Mouse (Mus musculus) natural killer cell, adult 2 months (primary cell): ENCODE data around the gene Foxp1.

Experiments used
- DNase-seq, 2 experiments: peaks; one replicate each; pipeline ENCODE4 v3.0.0; 2022; ENCODE audit warnings: low spot score in 2 of 2

The Foxp1 gene

GRCm38 (mm10) chr6:99096105-99096775, 426.3 kb downstream of the Foxp1 start:
- DNase-seq, result peak; percentile 80 to 81

- peak; percentile 72 for DNase-seq
These were observed 427.1 kb downstream of the Foxp1 start for GRCm38 (mm10) chr6:99095185-99096104.

DNA sequence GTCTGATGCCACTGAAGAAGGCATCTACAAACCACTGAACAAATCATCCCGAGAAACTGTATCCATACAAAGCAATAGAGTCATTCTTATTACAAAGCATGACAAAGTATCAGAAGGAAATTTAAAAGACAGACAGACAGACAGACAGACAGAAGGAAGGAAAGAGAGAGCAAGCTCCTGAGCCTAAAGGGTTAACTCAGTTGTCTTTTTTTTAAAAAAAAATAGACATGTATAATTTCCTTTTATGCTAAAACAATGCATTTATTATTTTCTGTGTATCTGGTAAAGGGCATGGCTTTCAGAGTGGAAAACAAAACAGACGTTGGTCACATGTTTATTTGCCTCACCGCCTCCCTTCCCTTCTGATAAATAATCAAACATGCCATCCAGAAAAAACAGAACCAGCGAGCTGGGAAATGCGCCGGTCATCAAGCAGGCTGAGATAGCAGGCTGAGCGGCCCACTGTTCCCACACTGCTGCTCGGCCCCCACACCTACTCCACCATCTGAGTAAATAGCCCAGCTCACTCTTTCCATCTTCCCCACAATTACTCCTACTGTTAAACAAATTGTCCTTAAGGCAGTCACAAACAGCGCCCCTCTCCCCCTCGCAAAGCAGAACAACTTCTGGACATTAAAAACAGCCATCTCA, 428.1 kb downstream of the Foxp1 start:
- peak; percentile 7 to 26 for DNase-seq

GRCm38 (mm10) chr6:99093856-99094255, 428.7 kb downstream of the Foxp1 start:
- no peak for DNase-seq

- DNase-seq, result no peak
These were observed 429.3 kb downstream of the Foxp1 start for GRCm38 (mm10) chr6:99093208-99093607.

- DNase-seq, result no peak
These were observed 430.7 kb downstream of the Foxp1 start for GRCm38 (mm10) chr6:99091799-99092198.

GRCm38 (mm10) chr6:99087598-99087997, 434.9 kb downstream of the Foxp1 start:
- DNase-seq, result no peak

DNA sequence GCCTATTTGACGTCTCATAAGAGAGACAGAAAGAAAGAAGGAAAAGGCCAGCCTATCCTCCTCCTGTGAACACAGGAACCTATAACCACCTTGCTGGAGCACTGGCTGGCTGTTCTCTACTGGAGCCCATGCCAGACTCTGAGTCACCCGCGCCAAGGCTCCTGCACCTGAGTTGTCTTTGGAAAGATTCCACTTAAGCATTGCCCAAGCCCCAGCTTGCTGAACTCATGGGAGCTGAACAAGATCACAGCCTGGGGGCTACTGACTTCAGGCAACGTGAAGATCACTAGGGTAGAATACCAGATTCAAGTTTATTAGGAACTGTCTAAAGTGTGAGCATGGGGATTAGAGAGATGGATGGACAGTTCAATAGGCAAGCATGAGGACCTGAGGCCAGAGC, 437.6 kb downstream of the Foxp1 start:
- no peak for DNase-seq

DNA sequence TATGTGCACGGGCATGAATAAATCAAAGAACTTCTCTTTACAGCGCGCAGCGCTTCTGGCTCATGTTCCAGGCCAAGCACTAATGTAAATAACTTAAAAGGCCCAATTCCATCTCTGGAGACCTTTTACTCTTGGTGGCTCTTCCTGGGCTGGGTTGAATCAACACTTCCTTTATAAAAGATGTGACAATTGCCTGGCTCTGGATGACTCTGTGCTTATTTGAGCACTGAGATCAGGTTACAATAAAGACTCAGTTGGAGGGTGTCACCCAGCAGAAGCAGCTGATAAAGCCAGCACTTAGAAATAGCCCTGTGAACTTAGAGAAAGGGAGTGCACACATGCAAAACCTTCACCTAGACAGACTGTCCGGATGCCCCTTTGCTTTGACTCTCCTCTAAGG, 441.3 kb downstream of the Foxp1 start:
- no peak for DNase-seq

DNA sequence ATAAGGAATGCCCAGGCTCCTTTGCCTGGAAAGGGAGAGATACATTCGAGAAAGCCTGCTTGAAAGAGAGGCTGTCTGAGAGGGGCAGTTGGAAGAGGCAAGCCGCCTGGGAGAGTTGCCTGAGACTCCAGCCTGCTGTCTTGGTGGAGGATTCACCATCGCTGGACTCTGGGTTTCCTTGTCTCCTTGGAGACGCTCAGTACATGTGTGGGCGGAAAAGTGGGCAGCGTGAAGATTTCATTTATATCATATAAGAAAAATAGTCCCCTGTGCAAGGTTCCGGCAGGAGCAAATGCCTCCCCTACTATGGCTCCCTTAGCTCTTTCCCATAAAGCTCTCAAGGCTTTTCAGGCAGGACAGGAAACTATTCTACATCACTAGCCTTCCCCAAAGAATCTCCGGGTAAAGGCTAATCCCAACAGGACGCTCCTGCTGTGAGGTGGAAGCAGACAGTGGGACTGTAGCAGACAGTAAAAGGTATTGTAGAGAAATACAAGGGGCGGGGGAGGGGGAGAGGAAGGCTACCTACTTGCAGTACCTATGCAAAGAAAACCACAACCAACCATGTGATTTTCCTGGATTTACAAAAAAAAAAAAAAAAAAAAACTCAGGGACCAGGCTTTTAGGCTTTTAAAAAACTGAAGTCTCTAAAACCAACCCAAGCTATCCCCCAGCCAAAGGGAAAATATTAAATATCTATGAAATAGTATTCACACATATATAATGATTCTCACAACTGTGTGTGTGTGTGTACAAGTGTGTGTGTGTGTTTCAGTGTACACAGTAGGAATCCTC, 443.3 kb downstream of the Foxp1 start:
- DNase-seq, result no peak

GRCm38 (mm10) chr6:99078089-99078488, 444.4 kb downstream of the Foxp1 start:
- peak in 1 of 2 experiments; percentile 8 for DNase-seq

DNA sequence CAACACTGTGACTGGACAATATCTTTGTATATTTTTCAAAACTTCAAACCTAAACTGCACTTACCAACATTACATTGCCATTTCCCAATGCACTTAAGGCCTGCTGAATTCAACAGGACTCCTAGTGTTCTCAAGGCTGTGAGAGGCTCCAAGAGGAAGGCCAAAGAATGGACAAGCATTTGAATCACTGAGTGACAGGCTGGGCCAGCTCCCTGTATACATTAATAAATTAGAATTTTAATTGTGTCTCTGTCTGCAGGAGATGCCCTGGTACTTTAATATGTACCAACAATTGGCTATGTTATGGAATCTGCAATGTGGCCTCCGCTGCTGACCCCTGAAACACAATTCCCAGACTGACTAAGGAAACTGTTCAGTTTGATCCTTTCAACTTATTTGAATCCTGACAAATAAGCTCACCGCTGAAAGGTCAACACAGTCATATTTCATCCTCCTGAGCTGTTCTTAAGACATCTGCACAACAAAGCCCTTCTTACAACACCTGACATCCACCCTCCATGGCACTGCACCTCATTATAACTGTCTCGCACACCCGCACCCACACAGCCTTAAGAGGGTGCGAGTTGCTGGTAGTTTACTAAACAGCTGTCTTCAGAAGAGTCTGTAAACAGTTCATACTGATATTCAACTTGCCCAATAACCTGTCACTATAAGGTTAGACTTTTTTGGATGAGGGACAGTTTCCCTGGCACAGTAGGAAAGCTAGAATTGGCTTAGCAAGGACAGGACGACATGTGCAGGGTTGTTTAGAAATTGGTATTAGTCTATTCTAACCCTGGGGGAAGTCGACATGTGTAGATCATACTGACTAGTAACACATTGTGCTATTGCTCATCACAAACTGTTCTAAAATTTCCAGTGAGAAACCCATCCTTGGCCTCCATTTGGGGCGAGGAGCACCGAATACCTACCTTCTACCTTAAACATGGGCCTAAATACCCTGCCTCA, 448.9 kb downstream of the Foxp1 start:
- DNase-seq, result no peak

DNA sequence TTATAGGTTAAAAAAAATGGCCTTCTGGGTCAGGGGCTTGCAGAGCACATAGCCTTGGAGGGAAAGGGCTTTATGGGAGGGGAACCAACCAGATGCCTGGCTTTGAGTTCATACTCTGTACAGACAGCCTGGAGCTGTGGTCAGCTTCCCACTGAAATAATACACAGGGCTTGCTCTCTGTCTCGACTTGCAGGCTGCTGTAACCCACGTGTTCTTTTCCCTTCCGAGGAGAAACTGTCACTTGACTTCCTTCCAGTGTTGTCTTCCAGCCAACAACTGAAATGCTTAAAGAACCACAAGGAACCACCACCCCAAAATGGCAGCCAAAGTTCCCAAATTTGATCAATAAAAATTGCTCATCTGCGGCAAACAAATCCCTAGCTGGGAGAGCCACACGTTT, 451.8 kb downstream of the Foxp1 start:
- DNase-seq, result no peak

DNA sequence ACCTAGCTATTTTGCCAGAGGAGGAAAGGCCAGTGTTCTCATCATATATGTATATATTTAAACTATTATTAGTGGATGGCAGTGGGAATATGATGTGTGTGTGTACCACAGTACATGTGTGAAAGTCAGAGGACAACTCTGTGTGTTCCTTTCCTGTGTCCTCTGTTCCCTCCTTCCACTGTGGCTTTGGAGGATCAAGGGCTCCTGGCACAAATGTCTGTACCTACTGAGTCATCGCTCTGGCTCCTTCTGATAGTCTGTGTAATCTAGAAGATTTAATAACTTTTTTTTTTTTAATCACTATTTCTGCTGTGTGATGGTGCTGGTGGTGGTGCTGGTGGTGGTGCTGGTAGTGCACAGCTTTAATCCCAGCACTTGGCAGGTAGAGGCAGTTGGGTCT, 452.8 kb downstream of the Foxp1 start:
- no peak for DNase-seq

GRCm38 (mm10) chr6:99065569-99066353, 456.8 kb downstream of the Foxp1 start:
- no peak for DNase-seq

GRCm38 (mm10) chr6:99063982-99064484, 458.5 kb downstream of the Foxp1 start:
- DNase-seq, result no peak

- DNase-seq, result no peak
These were observed 459.6 kb downstream of the Foxp1 start for GRCm38 (mm10) chr6:99062931-99063330.

DNA sequence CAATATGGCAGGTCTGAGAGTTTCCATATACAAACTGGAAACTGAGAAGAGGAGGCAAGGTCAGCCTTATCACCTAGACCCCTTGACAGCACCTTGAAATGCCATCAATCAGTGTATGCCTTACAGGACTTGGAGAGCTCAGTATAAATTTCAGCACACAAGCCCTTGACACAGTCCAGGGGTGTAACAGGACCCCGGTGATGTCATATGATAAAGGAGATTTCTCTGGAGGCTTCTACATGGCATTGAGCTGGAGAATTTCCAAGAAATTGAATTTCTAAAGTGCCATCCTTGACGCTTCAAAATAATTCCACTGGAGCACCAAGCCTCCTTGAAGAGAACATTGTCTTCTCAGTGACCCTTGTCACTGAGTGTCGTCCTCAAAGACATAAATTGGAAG, 463.8 kb downstream of the Foxp1 start:
- DNase-seq, result no peak

- peak; percentile 72 to 88 for DNase-seq
These were observed 465.4 kb downstream of the Foxp1 start for GRCm38 (mm10) chr6:99057113-99057553.
